Mouse (Mus musculus) thymus, postnatal 0 days (tissue): ENCODE data around the gene Ror2. TPM values are rescaled to one million over a fixed set of nuclear protein-coding genes. Genes with fewer than 3 reads are reported as not detected.

Experiments used
- DNase-seq: peaks from one replicate; pipeline ENCODE4 v3.0.0-alpha.2; 2015; ENCODE audit warnings: low spot score
- polyA plus RNA-seq: library from polyadenylated mRNA; unstranded; fragments of >200 nt; fragmentation: Nextera tagmentation; extraction: Ambion mirVana; gene quantifications from 2 replicates; pipeline ENCODE4 v1.2.1, GENCODE M21; 2015

The Ror2 gene
- polyA plus RNA-seq, 1 experiment from 2014 or later = 0.61 TPM

DNA sequence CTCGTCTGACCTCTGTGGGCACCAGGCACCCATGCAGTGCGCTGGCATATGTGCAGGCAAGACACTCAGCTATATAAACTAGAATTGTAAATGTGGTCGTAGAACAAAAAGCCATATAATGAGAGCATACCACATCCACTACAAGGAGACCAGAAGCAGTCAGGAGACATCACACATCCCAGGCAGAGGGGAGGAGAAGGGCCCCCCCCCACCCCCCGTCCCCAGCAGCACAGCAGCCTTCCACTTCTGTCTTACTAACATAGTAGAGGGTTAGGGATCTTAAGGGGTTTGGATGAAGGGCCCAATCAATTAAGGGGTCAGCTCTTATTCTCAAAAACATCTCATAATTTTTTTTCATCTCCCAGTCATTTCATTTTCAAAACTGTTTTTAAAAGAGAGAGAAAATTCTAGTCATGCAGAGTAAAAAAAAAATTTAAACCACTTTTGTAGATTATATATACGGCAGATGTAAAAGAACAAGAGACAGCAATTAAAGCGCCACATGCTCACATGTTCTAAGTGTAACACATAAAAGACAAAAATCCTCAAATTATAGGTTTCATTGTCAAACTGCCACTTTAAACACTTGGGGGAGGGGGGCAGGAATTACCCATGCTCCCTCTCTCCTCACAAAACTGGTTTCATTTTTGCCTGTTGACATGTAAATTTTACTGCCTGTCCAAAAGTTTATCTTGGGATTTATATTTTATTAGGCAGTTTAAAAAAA lies 89.8 kb downstream of the Ror2 start:
- no peak for DNase-seq

GRCm38 (mm10) chr13:53194306-53194705 lies 91.6 kb downstream of the Ror2 start:
- DNase-seq = no peak

GRCm38 (mm10) chr13:53193713-53194112 lies 92.2 kb downstream of the Ror2 start:
- DNase-seq = no peak

DNA sequence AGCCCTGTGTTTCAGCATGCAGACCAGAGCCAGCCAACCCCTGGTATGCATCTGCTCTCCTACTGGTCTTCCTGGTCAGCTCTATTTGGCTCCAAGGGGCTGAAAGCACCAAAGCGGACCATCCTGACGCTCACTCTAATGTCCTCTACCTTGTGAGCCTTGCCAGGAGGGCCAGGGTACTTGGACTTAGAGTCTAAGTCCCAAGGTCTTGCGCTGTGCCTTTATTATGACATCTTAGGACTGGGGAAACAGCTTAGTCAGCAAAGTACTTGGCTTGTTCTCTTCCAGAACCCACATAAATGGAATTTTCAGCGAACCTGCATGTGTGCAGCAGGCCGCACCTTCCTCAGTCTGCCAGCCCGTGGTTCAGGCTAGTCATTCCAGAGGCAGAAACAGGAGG lies 93.6 kb downstream of the Ror2 start:
- DNase-seq = no peak

- no peak for DNase-seq
Observed at GRCm38 (mm10) chr13:53191657-53192056, 94.3 kb downstream of the Ror2 start.

- no peak for DNase-seq
Observed at GRCm38 (mm10) chr13:53188935-53189334, 97.0 kb downstream of the Ror2 start.

DNA sequence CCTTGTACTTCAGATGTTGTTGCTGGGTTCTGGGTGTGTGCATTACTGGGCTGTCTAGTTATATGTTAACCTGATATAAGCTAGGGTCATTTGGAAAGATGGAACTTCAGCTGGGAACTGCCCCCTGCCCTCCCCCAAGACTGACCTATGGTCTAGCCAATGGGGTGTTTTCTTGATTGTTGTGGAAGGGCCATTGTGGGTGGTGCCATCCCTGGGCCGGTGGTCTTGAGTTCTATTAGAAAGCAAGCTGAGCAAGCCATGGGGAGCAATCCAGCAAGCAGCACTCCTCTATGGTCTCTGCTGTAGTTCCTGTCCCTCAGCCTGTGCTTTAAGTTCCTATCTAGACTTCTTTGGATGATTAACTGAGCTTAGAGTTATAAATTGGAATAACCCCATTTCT lies 101.1 kb downstream of the Ror2 start:
- DNase-seq = no peak

GRCm38 (mm10) chr13:53184149-53184548 lies 101.8 kb downstream of the Ror2 start:
- no peak for DNase-seq

DNA sequence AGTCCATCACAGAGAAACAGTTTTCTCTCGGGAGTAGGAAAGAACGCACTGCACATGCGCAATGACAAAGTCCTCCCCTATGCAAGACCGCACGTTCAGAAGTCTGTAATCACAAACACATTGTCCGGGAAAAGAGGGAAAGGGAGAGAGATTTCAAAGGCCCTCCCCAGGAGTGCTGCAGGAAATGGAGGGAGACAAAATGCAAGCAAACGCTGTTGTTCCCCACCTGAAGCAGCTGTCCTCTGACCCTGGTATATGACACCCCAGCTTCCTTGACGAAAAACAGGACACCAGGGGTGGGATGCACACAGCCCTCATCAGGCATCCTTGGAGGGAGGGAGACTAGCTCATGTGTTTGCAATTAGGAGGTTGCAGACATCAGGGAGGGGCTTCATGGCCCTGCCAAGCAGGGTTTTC lies 102.8 kb downstream of the Ror2 start:
- no peak for DNase-seq

- no peak for DNase-seq
Observed at GRCm38 (mm10) chr13:53178594-53178993, 107.3 kb downstream of the Ror2 start.

DNA sequence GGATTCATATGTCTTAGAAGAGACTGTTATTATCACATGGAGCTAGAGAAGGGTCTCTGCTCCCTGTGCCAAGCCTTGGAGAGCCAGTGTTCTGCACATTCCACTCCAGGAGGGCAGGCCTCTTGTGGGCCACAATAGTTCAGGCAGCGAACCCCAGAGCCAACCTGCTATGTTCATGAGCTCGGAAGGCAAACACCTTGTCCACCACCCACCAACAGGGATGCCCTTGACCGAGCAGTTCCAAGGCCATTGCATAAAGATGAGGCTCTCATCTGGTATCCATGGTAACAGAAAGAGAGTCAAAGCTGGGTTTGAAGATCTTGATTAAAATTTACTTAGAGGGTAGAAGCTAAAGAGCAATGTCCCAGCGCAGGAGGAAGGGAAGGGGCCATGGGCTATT lies 107.8 kb downstream of the Ror2 start:
- DNase-seq = no peak

- DNase-seq = no peak
Observed at GRCm38 (mm10) chr13:53177424-53177718, 108.6 kb downstream of the Ror2 start.

- DNase-seq = no peak
Observed at GRCm38 (mm10) chr13:53176695-53177423, 109.1 kb downstream of the Ror2 start.

- DNase-seq = no peak
Observed at GRCm38 (mm10) chr13:53175041-53175440, 110.9 kb downstream of the Ror2 start.

DNA sequence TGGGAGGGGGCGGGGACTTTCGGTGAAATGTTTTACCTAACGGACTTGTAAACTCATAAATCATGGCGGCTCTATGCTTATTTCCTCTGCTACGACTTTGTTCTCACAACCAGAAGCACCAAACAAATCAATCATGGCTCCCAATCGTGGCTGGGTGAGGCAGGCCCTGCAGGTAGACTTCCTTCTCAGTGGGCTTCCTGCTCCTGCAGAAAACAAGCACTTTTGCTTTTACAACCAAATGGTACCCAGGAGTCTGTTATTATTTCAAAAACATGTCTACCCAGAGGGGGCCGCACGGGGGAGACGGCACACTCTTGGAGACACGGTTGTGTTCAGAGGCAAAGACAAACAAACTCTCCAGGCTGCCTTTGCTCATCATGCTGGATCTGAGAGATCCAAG lies 122.3 kb downstream of the Ror2 start:
- DNase-seq = no peak

DNA sequence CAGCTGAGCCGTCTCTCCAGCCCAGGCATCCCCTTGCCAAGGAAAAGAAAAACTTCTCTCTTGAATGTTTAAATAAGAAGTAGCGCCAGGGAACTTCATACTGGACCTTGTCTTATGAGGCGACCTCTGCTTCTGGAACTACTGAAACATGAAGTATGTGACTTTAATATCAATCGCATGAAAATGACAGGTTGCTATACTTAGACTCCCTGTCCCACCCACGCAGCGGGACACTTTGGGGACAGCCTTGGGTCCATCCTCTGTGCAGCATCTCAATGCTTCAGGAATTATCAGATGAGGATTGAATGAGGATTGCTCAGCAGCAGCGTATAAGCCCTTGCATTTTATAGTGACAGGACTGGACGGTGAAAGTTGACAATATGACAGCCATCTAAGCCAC lies 122.9 kb downstream of the Ror2 start:
- no peak for DNase-seq

GRCm38 (mm10) chr13:53159501-53159900 lies 126.4 kb downstream of the Ror2 start:
- no peak for DNase-seq

- DNase-seq = no peak
Observed at GRCm38 (mm10) chr13:53158405-53159005, 127.4 kb downstream of the Ror2 start.

- DNase-seq = no peak
Observed at GRCm38 (mm10) chr13:53156911-53157310, 129.0 kb downstream of the Ror2 start.

DNA sequence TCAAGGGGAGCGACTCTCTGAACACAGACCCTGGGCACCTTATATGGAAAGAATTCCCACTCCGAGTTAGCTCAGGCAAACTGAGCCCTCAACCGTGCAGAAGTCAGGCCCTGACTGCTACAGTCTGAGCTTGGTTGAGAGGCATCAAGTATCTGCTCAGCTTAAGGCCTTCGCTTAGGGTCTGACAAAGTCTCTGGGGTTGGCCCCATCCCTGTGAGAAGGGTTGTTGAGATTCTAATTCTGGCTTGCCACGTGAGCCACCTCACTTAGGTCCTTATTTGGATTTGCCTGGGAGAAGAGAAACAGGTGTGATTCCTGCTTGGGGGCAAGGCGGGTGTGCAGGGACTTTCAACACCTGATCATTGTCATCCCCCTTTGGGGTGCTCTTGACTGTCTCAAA lies 129.6 kb downstream of the Ror2 start:
- DNase-seq = no peak

DNA sequence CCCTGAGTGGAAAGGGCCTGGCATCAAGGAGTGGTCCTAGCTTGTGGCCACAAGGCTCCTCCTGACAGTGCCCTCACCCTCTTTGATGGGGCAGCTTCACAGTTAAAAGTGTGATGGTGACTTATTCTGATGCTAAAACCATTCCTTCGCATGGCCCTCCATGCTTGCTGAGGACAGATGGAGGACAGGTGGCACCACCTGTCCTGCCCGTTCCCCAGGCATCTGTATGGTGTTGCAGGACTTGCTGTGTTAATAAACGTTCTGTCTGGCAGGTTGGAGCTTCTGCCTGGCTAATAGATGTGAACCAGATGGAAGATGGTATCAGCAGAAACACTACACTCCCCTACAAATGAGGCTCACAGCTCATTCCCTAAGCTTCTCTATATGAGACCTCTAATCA lies 140.4 kb downstream of the Ror2 start:
- DNase-seq = no peak

DNA sequence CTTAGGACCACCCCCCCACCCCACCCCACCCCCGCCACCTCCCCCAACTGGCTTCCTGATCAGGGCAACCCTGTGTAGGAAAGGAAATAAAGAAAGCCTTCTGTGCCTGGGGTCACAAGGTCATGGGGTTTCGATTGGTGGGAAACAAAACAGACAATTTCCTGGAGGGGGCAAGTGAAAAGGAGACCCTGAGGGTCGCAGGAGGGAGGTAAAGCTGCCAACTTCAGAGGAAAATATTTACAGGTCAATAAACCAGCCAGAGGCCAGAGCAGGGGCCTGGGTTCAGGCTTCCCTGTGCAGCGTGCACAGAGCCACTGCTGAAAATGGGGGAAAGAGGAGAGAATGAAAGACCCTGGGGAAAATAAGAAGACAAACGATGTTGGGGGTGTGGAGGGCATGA lies 142.8 kb downstream of the Ror2 start:
- no peak for DNase-seq

DNA sequence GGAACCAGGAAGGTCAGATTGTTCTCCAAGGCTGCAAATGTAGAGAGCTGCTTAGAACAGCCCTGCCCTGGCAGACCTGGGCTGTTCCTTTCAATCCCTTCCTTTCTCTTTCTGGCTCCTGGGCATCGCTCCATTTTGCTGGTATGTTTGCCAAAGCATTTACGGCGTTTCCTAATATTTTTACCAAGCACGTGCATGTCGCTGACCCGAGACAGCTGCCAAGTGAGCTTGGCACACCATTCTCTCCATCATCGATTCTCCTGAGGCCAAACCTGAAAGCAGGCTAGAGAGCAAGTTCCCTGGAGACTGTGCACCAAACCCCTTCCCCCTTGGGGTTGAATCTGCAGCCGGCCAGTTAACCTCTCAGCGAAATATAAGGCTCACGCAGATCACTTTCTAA lies 143.7 kb downstream of the Ror2 start:
- no peak for DNase-seq
